Mouse (Mus musculus): ENCODE data around the gene Ppp1ca.
A peak's percentile ranks its signal among the peaks of the same experiment; 100 is the strongest.

Gene Ppp1ca

DNA sequence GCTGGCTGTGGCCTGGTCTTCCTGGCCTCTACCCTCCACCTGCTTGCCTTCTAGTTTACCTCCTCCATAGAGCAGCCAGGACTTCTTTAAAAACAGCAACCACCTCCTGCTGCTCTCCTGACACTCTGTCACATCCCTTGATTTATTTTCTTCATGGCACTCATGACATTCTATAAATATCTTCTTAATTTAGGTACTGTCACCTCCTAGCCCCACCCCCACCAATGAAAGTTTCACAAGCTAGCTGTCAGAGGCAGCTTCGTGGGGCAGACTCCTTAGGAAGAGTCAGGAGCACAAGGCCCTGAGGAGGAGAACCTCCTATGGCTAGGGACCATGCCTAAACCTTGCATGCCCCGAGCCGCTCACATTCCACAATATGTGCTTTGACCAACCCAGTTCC is 4.6 kb upstream of the Ppp1ca start:
- DNase-seq (ENCODE audit: low spot score), result no peak

DNA sequence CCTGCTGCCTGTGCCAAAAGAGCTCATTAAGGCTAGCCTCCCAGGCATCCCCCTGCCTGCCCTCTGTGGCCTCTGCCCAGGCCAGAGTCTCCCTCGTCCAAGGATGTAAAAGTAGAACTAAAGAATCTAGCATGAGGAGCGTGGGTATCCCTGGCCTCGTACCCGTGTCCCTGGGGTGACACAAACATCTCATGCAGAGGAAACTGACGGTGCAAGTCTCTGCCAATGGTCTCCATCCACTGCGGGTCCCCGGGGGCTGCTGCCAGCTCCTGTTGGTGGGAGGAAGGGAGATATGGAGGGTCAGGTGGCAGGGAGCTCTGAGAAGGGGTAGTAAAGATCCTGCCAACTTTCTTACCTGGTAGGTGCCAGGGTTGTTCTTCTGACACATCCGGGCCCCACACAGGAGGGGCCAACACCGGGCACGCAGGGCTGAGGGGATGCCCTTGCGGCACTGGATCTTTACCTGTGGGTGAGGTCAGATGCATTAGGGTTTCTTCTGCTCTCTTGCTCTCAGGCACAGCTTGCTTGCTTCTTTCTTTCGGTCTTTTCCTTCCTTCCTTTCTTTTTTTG is 2.7 kb upstream of the Ppp1ca start:
- DNase-seq (ENCODE audit: low spot score), result no peak

GRCm38 (mm10) chr19:4190831-4191334 is 982 bp upstream of the Ppp1ca start, which contains the start of gene Tbc1d10c:
Gene Tbc1d10c (minus strand): TSS chr19:4191284.
- DNase-seq (ENCODE audit: low spot score), result no peak

GRCm38 (mm10) chr19:4192251-4192985 is 553 bp downstream of the Ppp1ca start:
- no peak for DNase-seq (ENCODE audit: low spot score)

GRCm38 (mm10) chr19:4193129-4193528 is 1.3 kb downstream of the Ppp1ca start:
- no peak for DNase-seq (ENCODE audit: low spot score)

DNA sequence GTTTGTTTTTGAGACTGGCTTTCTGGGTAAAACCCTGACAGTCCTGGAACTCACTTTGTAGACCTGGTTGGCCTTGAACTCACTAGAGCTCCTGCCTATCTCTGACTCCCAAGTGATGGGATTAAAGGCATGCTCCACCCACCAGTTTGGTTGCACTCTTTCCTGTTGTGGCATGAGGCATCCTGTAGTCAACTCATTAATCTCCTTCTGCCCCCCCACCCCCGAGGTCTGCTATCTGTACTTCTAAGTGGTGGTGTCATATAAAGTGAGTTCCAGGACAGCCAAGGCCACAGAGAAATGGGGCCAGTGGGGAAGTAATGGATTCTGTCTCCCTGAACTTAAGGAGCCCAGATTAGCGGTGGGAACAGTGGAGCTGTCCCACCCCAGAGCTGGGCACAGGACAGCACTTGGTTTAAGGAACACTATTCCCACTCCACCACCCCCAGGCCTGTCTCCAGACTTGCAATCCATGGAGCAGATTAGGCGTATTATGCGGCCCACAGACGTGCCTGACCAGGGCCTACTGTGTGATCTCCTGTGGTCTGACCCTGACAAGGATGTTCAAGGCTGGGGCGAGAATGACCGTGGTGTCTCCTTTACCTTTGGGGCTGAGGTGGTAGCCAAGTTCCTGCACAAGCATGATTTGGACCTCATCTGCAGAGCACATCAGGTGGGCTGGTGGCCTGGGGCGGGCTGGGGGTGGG is 2.3 kb downstream of the Ppp1ca start:
- no peak for DNase-seq (ENCODE audit: low spot score)

- DNase-seq (ENCODE audit: low spot score), result no peak
Measured at GRCm38 (mm10) chr19:4194776-4195650, 3.1 kb downstream of the Ppp1ca start.

DNA sequence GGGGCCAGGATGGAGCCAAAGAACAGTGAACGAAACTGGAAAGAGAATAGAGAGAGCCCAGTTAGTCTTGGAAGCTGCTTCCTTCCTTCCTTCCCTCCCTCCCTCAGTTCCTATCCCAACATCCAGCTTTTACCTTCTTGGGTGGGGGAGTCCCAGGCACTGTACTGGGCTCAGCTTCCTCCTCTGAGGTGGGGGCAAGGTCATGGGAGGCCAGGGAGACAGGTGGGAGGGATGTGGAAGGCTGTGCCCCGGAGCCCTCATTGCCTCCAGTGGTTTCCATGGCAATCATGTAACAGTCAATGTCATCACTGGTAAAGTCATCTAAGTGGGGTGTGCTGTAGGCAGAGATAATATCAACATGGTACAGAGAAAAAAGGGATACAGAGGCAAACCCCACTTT is 4.2 kb downstream of the Ppp1ca start:
- no peak for DNase-seq (ENCODE audit: low spot score)

GRCm38 (mm10) chr19:4196548-4196947 is 4.7 kb downstream of the Ppp1ca start:
- no peak for DNase-seq (ENCODE audit: low spot score)

- DNase-seq (ENCODE audit: low spot score), result no peak
Measured at GRCm38 (mm10) chr19:4197180-4197579, 5.3 kb downstream of the Ppp1ca start.

- DNase-seq (ENCODE audit: low spot score), result peak; percentile 98
Measured at GRCm38 (mm10) chr19:4201291-4201909, 9.5 kb downstream of the Ppp1ca start, which contains the start of gene Rad9a. Gene Rad9a (minus strand): TSS chr19:4201662.

- DNase-seq (ENCODE audit: low spot score), result no peak
Measured at GRCm38 (mm10) chr19:4202149-4202548, 10.3 kb downstream of the Ppp1ca start.

DNA sequence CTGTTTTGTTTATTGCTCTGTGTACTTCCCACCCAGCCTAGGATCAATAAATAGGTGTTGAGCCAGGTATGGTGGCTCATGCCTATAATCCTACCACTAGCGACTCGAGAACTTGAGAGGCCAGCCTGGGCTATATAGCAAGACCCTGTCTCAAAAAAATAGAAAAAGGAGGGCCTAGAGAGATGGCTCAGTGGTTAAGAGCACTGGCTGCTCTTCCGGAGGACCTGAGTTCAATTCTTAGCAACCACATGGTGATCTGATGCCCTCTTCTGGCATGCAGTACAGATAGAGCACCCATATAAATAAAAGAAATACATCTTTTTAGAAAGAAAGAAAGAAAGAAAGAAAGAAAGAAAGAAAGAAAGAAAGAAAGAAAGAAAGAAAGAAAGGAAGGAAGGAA is 11.3 kb downstream of the Ppp1ca start:
- DNase-seq (ENCODE audit: low spot score), result no peak

DNA sequence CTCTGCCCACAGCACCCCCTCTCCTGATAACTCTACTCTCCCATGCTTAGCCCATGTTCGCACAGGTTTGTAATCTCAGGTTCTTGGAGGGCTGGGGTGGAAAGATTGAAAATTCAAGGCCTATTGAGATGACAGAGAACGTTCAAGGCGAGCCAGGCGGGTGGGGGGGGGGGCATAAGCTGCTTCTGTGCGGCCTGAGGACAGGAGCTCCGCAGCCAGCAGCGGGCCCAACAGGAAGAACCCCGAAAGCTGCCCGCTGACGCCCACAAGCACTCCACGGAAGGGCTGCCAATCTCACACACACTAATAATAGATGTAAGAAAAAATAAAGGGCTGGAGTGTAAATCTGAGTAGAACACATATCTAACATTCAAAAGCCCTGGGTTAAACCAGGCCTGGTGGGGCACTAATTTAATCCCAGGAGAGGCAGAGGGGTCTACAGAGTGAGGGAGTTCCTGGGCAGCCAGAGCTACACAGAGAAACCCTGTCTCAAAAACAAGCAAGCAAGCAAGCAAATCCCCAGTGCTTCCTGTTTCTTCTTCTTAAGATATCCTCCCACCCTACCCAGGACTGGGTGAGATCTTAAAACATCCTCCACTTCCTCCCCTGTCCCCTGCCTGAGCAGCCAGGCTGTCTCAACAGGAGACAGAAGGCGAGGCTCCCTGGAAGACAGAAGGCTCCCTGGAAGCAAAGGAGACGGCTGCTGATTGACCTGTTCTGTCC is 11.9 kb downstream of the Ppp1ca start:
- no peak for DNase-seq (ENCODE audit: low spot score)

DNA sequence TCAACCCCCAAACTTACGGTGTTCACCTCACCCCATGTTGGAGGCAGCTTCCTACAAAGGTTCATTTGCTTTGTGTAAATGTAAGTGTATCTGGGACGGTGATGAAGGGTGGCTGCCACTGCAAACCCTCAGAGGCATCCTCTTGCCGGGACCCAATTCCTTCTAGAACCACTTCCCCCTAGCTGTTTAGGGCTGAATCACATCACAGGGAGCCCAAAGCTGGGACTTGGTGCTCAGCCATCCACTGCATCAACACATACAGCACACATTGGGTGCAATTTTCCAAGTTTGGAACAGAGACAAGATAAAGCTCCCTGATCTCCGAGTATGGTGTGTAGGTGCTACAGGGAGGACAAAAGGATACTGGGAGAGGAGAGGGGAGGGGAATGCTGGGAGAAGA is 13.0 kb downstream of the Ppp1ca start:
- no peak for DNase-seq (ENCODE audit: low spot score)

DNA sequence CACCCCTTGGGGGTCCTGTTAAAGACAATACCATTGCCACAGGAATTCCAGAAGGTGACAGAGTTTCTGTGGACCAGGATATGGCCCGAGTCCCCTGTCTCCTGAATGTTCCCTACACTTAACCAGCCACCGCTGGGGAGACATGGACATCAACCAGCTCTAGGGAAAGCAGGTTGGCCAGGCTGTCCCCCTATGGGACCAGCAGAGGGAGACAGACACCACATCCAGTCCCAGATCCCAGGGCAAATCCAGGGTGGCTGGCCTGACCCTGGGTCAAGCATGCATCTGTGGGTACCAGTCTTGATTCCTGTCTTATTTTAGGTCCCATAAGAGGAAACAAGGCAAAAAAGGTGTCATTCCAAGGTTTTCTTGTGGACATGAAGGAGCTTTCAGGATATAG is 15.1 kb downstream of the Ppp1ca start:
- DNase-seq (ENCODE audit: low spot score), result peak; percentile 81

- DNase-seq (ENCODE audit: low spot score), result no peak
Measured at GRCm38 (mm10) chr19:4208563-4208962, 16.7 kb downstream of the Ppp1ca start.

GRCm38 (mm10) chr19:4211891-4212588 is 20.2 kb downstream of the Ppp1ca start:
- DNase-seq (ENCODE audit: low spot score), result no peak

DNA sequence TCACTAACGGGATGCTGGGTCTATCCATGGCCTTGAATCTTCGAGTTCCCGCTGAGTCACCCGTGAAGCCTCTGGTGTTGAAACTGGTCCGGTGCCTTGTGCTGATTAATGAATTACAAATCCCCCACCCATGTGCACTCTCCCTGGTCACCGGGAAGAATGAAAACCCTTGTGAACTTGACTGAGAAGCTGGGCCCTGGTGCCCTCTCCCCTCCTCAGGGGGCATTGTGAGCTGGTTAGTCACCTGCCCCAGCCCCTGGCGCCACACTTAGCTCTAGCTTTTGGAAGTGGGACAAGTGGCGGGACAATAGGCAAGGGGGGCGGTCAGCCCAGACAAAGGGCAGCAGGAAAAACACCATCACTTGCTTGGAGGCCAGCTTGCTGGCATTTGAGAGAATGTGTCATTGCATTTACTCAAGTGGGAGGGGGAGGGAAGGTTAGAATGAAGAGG is 21.7 kb downstream of the Ppp1ca start:
- DNase-seq (ENCODE audit: low spot score), result no peak
